Mouse (Mus musculus): ENCODE data around the gene Ippk. TPM values are rescaled to one million over a fixed set of nuclear protein-coding genes. Genes with fewer than 3 reads are reported as not detected.

The Ippk gene
- polyA plus RNA-seq, 1 experiment from 2014 or later: 14.8 TPM

DNA sequence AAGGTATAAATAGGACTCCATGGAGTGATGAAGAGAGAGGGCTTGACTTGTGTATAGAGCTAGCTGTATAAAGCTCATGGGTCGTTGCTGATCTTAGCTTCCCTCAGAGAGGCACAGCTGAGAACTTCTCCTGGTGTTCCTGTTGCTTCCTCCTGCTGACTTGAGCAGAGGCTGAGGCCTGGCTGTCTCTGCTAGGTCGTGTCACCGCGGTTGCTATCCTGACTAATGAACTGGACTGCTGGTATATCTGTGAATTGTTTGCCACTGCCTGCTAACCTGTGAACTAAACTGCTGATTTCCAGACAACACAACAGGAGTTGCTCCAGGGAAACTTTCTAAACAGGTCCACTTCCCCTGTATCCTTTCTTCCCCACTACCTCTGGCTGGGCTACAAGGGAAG lies 49.3 kb downstream of the Ippk start:
- H3K4me2 ChIP-seq (ENCODE audit: low read depth, low read length): no peak overlapping the region
- H3K9me3 ChIP-seq (ENCODE audit: control insufficient read depth, low read length): no peaks in the 10 kb centered on the region
- no peaks in the 10 kb centered on the region for H3K36me3 ChIP-seq (ENCODE audit: control insufficient read depth, insufficient read depth, low read length)
- WGBS: 86% methylated on average over 4 of the region's 4 CpGs
- no peak overlapping the region for H3K27ac ChIP-seq (ENCODE audit: low read depth, low read length)
- no peaks in the 10 kb centered on the region for H3K27me3 ChIP-seq (ENCODE audit: control insufficient read depth, insufficient read depth, low read length)
- H3K4me1 ChIP-seq (ENCODE audit: control insufficient read depth, insufficient read depth, low read length): no peaks in the 10 kb centered on the region
- H3K9ac ChIP-seq (replicated peaks; ENCODE audit: low read depth, low read length): no peak overlapping the region
- ATAC-seq (ENCODE audit: low read depth): no peak
- no peak overlapping the region for H3K4me3 ChIP-seq (ENCODE audit: low read depth, low read length)

GRCm38 (mm10) chr13:49470806-49471205 lies 49.8 kb downstream of the Ippk start:
- Histone ChIP-seq H3K4me3 (ENCODE audit: low read depth, low read length) (no peak overlapping the region), H3K27me3 (ENCODE audit: control insufficient read depth, insufficient read depth, low read length) (no peaks in the 10 kb centered on the region), H3K27ac (ENCODE audit: low read depth, low read length) (no peak overlapping the region), H3K9ac (replicated peaks; ENCODE audit: low read depth, low read length) (no peak overlapping the region), H3K4me1 (ENCODE audit: control insufficient read depth, insufficient read depth, low read length) (no peaks in the 10 kb centered on the region), H3K9me3 (ENCODE audit: control insufficient read depth, low read length) (no peaks in the 10 kb centered on the region), H3K36me3 (ENCODE audit: control insufficient read depth, insufficient read depth, low read length) (no peaks in the 10 kb centered on the region), H3K4me2 (ENCODE audit: low read depth, low read length) (no peak overlapping the region)
- 70% methylated on average over 4 of the region's 4 CpGs for WGBS
- no peak for ATAC-seq (ENCODE audit: low read depth)

DNA sequence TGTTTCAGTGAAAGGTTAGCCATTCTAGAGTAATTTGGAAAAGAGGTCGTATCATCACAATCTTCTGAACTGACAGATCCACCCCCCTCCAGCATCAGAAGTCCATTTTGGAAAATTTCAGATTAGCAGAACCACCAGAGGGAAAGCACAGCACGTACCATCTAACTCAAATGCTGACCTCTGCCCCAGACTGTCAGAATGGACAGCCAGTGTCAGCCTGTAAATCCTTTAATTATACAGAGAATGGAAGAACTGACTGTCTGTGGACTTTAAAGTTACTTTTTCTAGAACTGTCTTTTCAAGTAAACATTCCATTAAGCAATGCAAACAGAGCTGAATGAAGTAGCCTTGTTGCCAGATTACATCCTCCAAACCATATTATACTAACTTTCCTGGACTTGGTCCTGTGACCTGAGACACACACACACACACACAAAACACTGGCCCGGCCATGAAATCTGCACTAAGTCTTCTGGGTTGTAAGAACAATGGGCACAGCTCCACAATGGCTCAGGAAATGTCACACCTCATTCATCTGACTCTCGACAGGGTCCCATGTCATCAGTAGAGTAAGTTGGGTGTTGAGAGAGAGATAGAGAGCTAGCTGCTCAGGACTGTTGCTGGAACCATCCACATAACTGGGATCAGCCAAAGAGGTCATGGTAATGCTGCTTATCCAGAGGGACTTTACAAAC lies 51.1 kb downstream of the Ippk start:
- Histone ChIP-seq H3K9me3 (ENCODE audit: control insufficient read depth, low read length) (no peaks in the 10 kb centered on the region), H3K4me1 (ENCODE audit: control insufficient read depth, insufficient read depth, low read length) (no peaks in the 10 kb centered on the region), H3K4me3 (ENCODE audit: low read depth, low read length) (no peak overlapping the region), H3K4me2 (ENCODE audit: low read depth, low read length) (no peak overlapping the region), H3K9ac (replicated peaks; ENCODE audit: low read depth, low read length) (no peak overlapping the region), H3K36me3 (ENCODE audit: control insufficient read depth, insufficient read depth, low read length) (no peaks in the 10 kb centered on the region), H3K27ac (ENCODE audit: low read depth, low read length) (no peak overlapping the region), H3K27me3 (ENCODE audit: control insufficient read depth, insufficient read depth, low read length) (no peaks in the 10 kb centered on the region)
- ATAC-seq (ENCODE audit: low read depth): no peak
- 59% methylated on average over 4 of the region's 4 CpGs for WGBS

GRCm38 (mm10) chr13:49472676-49473005 lies 51.6 kb downstream of the Ippk start:
- no peak for ATAC-seq (ENCODE audit: low read depth)
- WGBS: 95% methylated on average over 6 of the region's 6 CpGs
- Histone ChIP-seq H3K36me3 (ENCODE audit: control insufficient read depth, insufficient read depth, low read length) (no peaks in the 10 kb centered on the region), H3K9me3 (ENCODE audit: control insufficient read depth, low read length) (no peaks in the 10 kb centered on the region), H3K4me1 (ENCODE audit: control insufficient read depth, insufficient read depth, low read length) (no peaks in the 10 kb centered on the region), H3K27ac (ENCODE audit: low read depth, low read length) (no peak overlapping the region), H3K4me2 (ENCODE audit: low read depth, low read length) (no peak overlapping the region), H3K9ac (replicated peaks; ENCODE audit: low read depth, low read length) (no peak overlapping the region), H3K27me3 (ENCODE audit: control insufficient read depth, insufficient read depth, low read length) (no peaks in the 10 kb centered on the region), H3K4me3 (ENCODE audit: low read depth, low read length) (no peak overlapping the region)

DNA sequence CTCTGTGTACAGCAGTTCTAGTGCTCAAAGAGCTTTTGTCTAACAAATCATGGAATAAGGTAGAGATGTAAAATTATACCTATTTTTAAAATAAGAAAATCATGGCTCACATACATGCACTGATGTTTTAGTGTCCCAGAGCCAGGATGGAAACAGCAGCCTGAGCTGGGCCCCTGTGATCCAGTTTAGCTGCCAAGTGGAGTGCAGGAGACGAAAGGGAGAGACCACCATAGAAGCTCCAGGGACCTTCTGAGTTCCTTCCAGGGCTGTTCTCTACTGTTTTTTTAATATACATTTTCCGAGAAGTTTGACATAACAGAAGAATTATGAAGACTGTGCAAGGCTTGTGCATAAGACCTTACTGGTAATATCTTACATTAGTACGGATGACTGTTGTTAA lies 56.8 kb downstream of the Ippk start:
- H3K4me1 ChIP-seq (ENCODE audit: control insufficient read depth, insufficient read depth, low read length): 0 out of 2 replicates have a peak, but pooled peaks cover 2% of the 10 kb centered on the region
- no peaks in the 10 kb centered on the region for H3K27me3 ChIP-seq (ENCODE audit: control insufficient read depth, insufficient read depth, low read length)
- no peaks in the 10 kb centered on the region for H3K9me3 ChIP-seq (ENCODE audit: control insufficient read depth, low read length)
- H3K4me3 ChIP-seq (ENCODE audit: low read depth, low read length): no peak overlapping the region
- 81% methylated on average over 3 of the region's 3 CpGs for WGBS
- H3K27ac ChIP-seq (ENCODE audit: low read depth, low read length): no peak overlapping the region
- no peak overlapping the region for H3K9ac ChIP-seq (replicated peaks; ENCODE audit: low read depth, low read length)
- no peak overlapping the region for H3K4me2 ChIP-seq (ENCODE audit: low read depth, low read length)
- ATAC-seq (ENCODE audit: low read depth): no peak
- H3K36me3 ChIP-seq (ENCODE audit: control insufficient read depth, insufficient read depth, low read length): no peaks in the 10 kb centered on the region

DNA sequence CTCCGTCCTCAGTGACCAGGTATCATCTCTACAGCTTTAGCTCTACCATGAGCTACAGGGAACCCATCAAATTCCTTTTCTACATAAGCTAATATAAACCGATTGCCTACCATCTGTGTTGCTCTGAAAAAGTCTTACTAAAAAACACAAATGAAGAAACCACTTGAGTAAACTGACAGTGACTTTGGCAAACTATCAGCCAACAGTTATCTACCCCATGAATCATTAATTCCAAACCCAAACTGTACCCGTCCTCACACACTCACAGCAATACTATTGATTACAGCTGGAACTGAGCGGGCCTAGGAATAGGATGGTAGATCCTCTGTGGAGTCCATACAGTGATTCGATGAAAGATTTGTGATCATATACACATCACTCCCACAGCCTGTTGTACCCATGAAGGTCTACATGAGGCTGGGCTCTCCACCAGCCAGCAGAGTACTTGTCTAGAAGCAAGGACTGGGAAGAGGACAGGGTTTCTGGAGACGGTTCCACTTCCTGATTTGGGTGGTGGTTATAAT lies 57.9 kb downstream of the Ippk start:
- no peak for ATAC-seq (ENCODE audit: low read depth)
- H3K9me3 ChIP-seq (ENCODE audit: control insufficient read depth, low read length): no peaks in the 10 kb centered on the region
- no peak overlapping the region for H3K9ac ChIP-seq (replicated peaks; ENCODE audit: low read depth, low read length)
- no peak overlapping the region for H3K27ac ChIP-seq (ENCODE audit: low read depth, low read length)
- H3K36me3 ChIP-seq (ENCODE audit: control insufficient read depth, insufficient read depth, low read length): no peaks in the 10 kb centered on the region
- 96% methylated on average over 6 of the region's 6 CpGs for WGBS
- no peak overlapping the region for H3K4me3 ChIP-seq (ENCODE audit: low read depth, low read length)
- H3K4me2 ChIP-seq (ENCODE audit: low read depth, low read length): no peak overlapping the region
- 0 out of 2 replicates have a peak, but pooled peaks cover 2% of the 10 kb centered on the region for H3K4me1 ChIP-seq (ENCODE audit: control insufficient read depth, insufficient read depth, low read length)
- H3K27me3 ChIP-seq (ENCODE audit: control insufficient read depth, insufficient read depth, low read length): no peaks in the 10 kb centered on the region

GRCm38 (mm10) chr13:49479399-49479798 lies 58.4 kb downstream of the Ippk start:
- no peaks in the 10 kb centered on the region for H3K9me3 ChIP-seq (ENCODE audit: control insufficient read depth, low read length)
- H3K4me2 ChIP-seq (ENCODE audit: low read depth, low read length): no peak overlapping the region
- H3K36me3 ChIP-seq (ENCODE audit: control insufficient read depth, insufficient read depth, low read length): no peaks in the 10 kb centered on the region
- no peak overlapping the region for H3K4me3 ChIP-seq (ENCODE audit: low read depth, low read length)
- H3K27me3 ChIP-seq (ENCODE audit: control insufficient read depth, insufficient read depth, low read length): no peaks in the 10 kb centered on the region
- no peak overlapping the region for H3K27ac ChIP-seq (ENCODE audit: low read depth, low read length)
- no peak for ATAC-seq (ENCODE audit: low read depth)
- H3K9ac ChIP-seq (replicated peaks; ENCODE audit: low read depth, low read length): no peak overlapping the region
- 0 out of 2 replicates have a peak, but pooled peaks cover 2% of the 10 kb centered on the region for H3K4me1 ChIP-seq (ENCODE audit: control insufficient read depth, insufficient read depth, low read length)
- WGBS: 77% methylated on average over 4 of the region's 4 CpGs

- Histone ChIP-seq H3K4me1 (ENCODE audit: control insufficient read depth, insufficient read depth, low read length) (0 out of 2 replicates have a peak, but pooled peaks cover 2% of the 10 kb centered on the region), H3K36me3 (ENCODE audit: control insufficient read depth, insufficient read depth, low read length) (no peaks in the 10 kb centered on the region), H3K4me2 (ENCODE audit: low read depth, low read length) (no peak overlapping the region), H3K9ac (replicated peaks; ENCODE audit: low read depth, low read length) (no peak overlapping the region), H3K4me3 (ENCODE audit: low read depth, low read length) (no peak overlapping the region), H3K27ac (ENCODE audit: low read depth, low read length) (no peak overlapping the region), H3K27me3 (ENCODE audit: control insufficient read depth, insufficient read depth, low read length) (no peaks in the 10 kb centered on the region), H3K9me3 (ENCODE audit: control insufficient read depth, low read length) (no peaks in the 10 kb centered on the region)
- WGBS: 79% methylated on average over 2 of the region's 2 CpGs
- no peak for ATAC-seq (ENCODE audit: low read depth)
Observed at GRCm38 (mm10) chr13:49480057-49480456, 59.0 kb downstream of the Ippk start.

- no peak for ATAC-seq (ENCODE audit: low read depth)
- H3K27ac ChIP-seq (ENCODE audit: low read depth, low read length): no peak overlapping the region
- 58% methylated on average over 5 of the region's 5 CpGs for WGBS
Observed at GRCm38 (mm10) chr13:49480551-49480950, 59.5 kb downstream of the Ippk start.

More at GRCm38 (mm10) chr13:49480551-49480950, 59.5 kb downstream of the Ippk start:
- H3K9ac ChIP-seq (replicated peaks; ENCODE audit: low read depth, low read length): no peak overlapping the region
- no peak overlapping the region for H3K4me3 ChIP-seq (ENCODE audit: low read depth, low read length)
- H3K27me3 ChIP-seq (ENCODE audit: control insufficient read depth, insufficient read depth, low read length): no peaks in the 10 kb centered on the region
- H3K9me3 ChIP-seq (ENCODE audit: control insufficient read depth, low read length): no peaks in the 10 kb centered on the region
- H3K4me1 ChIP-seq (ENCODE audit: control insufficient read depth, insufficient read depth, low read length): 0 out of 2 replicates have a peak, but pooled peaks cover 2% of the 10 kb centered on the region
- H3K4me2 ChIP-seq (ENCODE audit: low read depth, low read length): no peak overlapping the region
- H3K36me3 ChIP-seq (ENCODE audit: control insufficient read depth, insufficient read depth, low read length): no peaks in the 10 kb centered on the region
